Mouse (Mus musculus) neural tube, embryonic 12.5 days (tissue): ENCODE results near the gene Wdtc1. TPM values are rescaled to one million over a fixed set of nuclear protein-coding genes. Genes with fewer than 3 reads are reported as not detected.

Experiments used
- ATAC-seq: fragments of 200-750 bp; cut with Nextera tagmentation; 2 replicates; pipeline ENCODE4 v1.8.0; 2017; ENCODE audit warnings: low read depth, mild to moderate bottlenecking, moderate TSS enrichment, moderate library complexity; ENCODE audit not compliant: low FRiP score
- H3K27ac ChIP-seq: fragments of 300-500 bp; sonication (generic); 2 replicates; pipeline ENCODE4 v1.5.1; 2016
- H3K27me3 ChIP-seq: fragments of 300-500 bp; sonication (generic); replicated peaks from 2 replicates; pipeline ENCODE4 v1.6.1; 2016; ENCODE audit warnings: mild to moderate bottlenecking
- H3K36me3 ChIP-seq: fragments of 300-500 bp; sonication (generic); 2 replicates; pipeline ENCODE4 v1.6.1; 2016; ENCODE audit warnings: mild to moderate bottlenecking
- H3K4me1 ChIP-seq: fragments of 300-500 bp; sonication (generic); 2 replicates; pipeline ENCODE4 v1.6.1; 2016
- H3K4me2 ChIP-seq: fragments of 300-500 bp; sonication (generic); replicated peaks from 2 replicates; pipeline ENCODE4 v1.6.1; 2016; ENCODE audit warnings: mild to moderate bottlenecking
- H3K4me3 ChIP-seq: fragments of 300-500 bp; sonication (generic); 2 replicates; pipeline ENCODE4 v1.5.1; 2016
- H3K9ac ChIP-seq: fragments of 300-500 bp; sonication (generic); 2 replicates; pipeline ENCODE4 v1.6.1; 2016; ENCODE audit warnings: mild to moderate bottlenecking
- H3K9me3 ChIP-seq: fragments of 300-500 bp; sonication (generic); 2 replicates; pipeline ENCODE4 v1.6.1; 2016; ENCODE audit warnings: mild to moderate bottlenecking
- WGBS: fragments of 180-500 bp; shearing (Covaris S2); methylation state at CpG from one replicate; pipeline ENCODE4 v1.1.7; 2016; 5-methylcytosine and 5-hydroxymethylcytosine counted together
- polyA plus RNA-seq: library from polyadenylated mRNA; unstranded; fragments of >200 nt; fragmentation: Nextera tagmentation; extraction: Ambion mirVana; gene quantifications from 2 replicates; pipeline ENCODE4 v1.2.1, GENCODE M21; 2016

Gene Wdtc1
- polyA plus RNA-seq, 1 experiment from 2014 or later, result 28.3 TPM

GRCm38 (mm10) chr4:133371621-133372277 is 18.5 kb upstream of the Wdtc1 start:
- peaks cover 52% of the 10 kb centered on the region for H3K4me1 ChIP-seq
- H3K36me3 ChIP-seq, result no peaks in the 10 kb centered on the region
- H3K4me3 ChIP-seq, result peak overlapping the region; percentile 86; the same call in 1 of the 2 replicates
- no peak overlapping the region for H3K27ac ChIP-seq
- no peaks in the 10 kb centered on the region for H3K27me3 ChIP-seq
- WGBS, result 87% methylated on average over 7 of the region's 7 CpGs
- no peaks in the 10 kb centered on the region for H3K9me3 ChIP-seq
- H3K4me2 ChIP-seq, result peak overlapping the region; percentile 80
- 0 out of 2 replicates have a peak overlapping the region, but pooled peaks have one; percentile 34 for H3K9ac ChIP-seq
- ATAC-seq, result no peak

GRCm38 (mm10) chr4:133370298-133371274 is 17.3 kb upstream of the Wdtc1 start:
- Histone ChIP-seq H3K4me1 (peaks cover 44% of the 10 kb centered on the region), H3K4me3 (peak overlapping the region; percentile 86), H3K27ac (no peak overlapping the region), H3K27me3 (no peaks in the 10 kb centered on the region), H3K4me2 (peak overlapping the region; percentile 80), H3K9ac (peak overlapping the region; percentile 87), H3K9me3 (no peaks in the 10 kb centered on the region), H3K36me3 (no peaks in the 10 kb centered on the region)
- 76% methylated on average over 22 of the region's 22 CpGs for WGBS
- no peak for ATAC-seq

- no peaks in the 10 kb centered on the region for H3K9me3 ChIP-seq
- under 1% methylated on average over 40 of the region's 40 CpGs for WGBS
- H3K27ac ChIP-seq, result peak within 1 kb of the TSS; percentile 16; the same call in 1 of the 2 replicates
- ATAC-seq, result peak; percentile 94
- H3K4me1 ChIP-seq, result peaks cover 41% of the 10 kb centered on the region
- H3K9ac ChIP-seq, result peak within 1 kb of the TSS; percentile 87
- peak within 1 kb of the TSS; percentile 86 for H3K4me3 ChIP-seq
- H3K36me3 ChIP-seq, result no peaks in the 10 kb centered on the region
- H3K4me2 ChIP-seq, result peak within 1 kb of the TSS; percentile 80
- no peaks in the 10 kb centered on the region for H3K27me3 ChIP-seq
Measured at GRCm38 (mm10) chr4:133369553-133370297, 16.4 kb upstream of the Wdtc1 start, which contains the start of gene Slc9a1. Gene Slc9a1, plus strand, starts transcription at chr4:133369706.

- 89% methylated on average over 6 of the region's 6 CpGs for WGBS
- ATAC-seq, result no peak
- no peaks in the 10 kb centered on the region for H3K9me3 ChIP-seq
- H3K27ac ChIP-seq, result no peak overlapping the region
- H3K27me3 ChIP-seq, result no peaks in the 10 kb centered on the region
- no peaks in the 10 kb centered on the region for H3K4me1 ChIP-seq
- no peak overlapping the region for H3K9ac ChIP-seq
- H3K4me2 ChIP-seq, result no peak overlapping the region
- H3K36me3 ChIP-seq, result no peaks in the 10 kb centered on the region
- H3K4me3 ChIP-seq, result no peak overlapping the region
Measured at GRCm38 (mm10) chr4:133354641-133355040, 1.4 kb upstream of the Wdtc1 start.

GRCm38 (mm10) chr4:133352797-133353196 is 484 bp downstream of the Wdtc1 start:
- H3K9ac ChIP-seq, result no peak overlapping the region
- WGBS, result 75% methylated on average over 10 of the region's 10 CpGs
- ATAC-seq, result no peak

GRCm38 (mm10) chr4:133348051-133348775 is 5.1 kb downstream of the Wdtc1 start:
- no peak for ATAC-seq
- no peaks in the 10 kb centered on the region for H3K4me1 ChIP-seq
- H3K27me3 ChIP-seq, result no peaks in the 10 kb centered on the region
- no peak overlapping the region for H3K27ac ChIP-seq
- no peak overlapping the region for H3K9ac ChIP-seq
- 85% methylated on average over 5 of the region's 5 CpGs for WGBS
- no peak overlapping the region for H3K4me3 ChIP-seq
- H3K4me2 ChIP-seq, result no peak overlapping the region
- H3K36me3 ChIP-seq, result no peaks in the 10 kb centered on the region
- no peaks in the 10 kb centered on the region for H3K9me3 ChIP-seq

More at GRCm38 (mm10) chr4:133352797-133353196, 484 bp downstream of the Wdtc1 start:
- H3K27me3 ChIP-seq, result no peaks in the 10 kb centered on the region
- H3K36me3 ChIP-seq, result no peaks in the 10 kb centered on the region
- H3K4me3 ChIP-seq, result no peak overlapping the region
- H3K4me2 ChIP-seq, result no peak overlapping the region
- H3K4me1 ChIP-seq, result no peaks in the 10 kb centered on the region
- no peak overlapping the region for H3K27ac ChIP-seq
- H3K9me3 ChIP-seq, result no peaks in the 10 kb centered on the region

GRCm38 (mm10) chr4:133347624-133348023 is 5.7 kb downstream of the Wdtc1 start:
- WGBS, result 67% methylated on average over 4 of the region's 4 CpGs
- H3K36me3 ChIP-seq, result no peaks in the 10 kb centered on the region
- no peak for ATAC-seq
- no peak overlapping the region for H3K27ac ChIP-seq
- no peak overlapping the region for H3K4me3 ChIP-seq
- no peaks in the 10 kb centered on the region for H3K27me3 ChIP-seq
- no peak overlapping the region for H3K4me2 ChIP-seq
- no peaks in the 10 kb centered on the region for H3K9me3 ChIP-seq
- no peaks in the 10 kb centered on the region for H3K4me1 ChIP-seq
- H3K9ac ChIP-seq, result no peak overlapping the region

- H3K4me3 ChIP-seq, result no peak overlapping the region
- H3K27me3 ChIP-seq, result no peaks in the 10 kb centered on the region
- no peaks in the 10 kb centered on the region for H3K9me3 ChIP-seq
- H3K36me3 ChIP-seq, result no peaks in the 10 kb centered on the region
- H3K4me2 ChIP-seq, result no peak overlapping the region
- no peaks in the 10 kb centered on the region for H3K4me1 ChIP-seq
- no peak for ATAC-seq
- no peak overlapping the region for H3K27ac ChIP-seq
- H3K9ac ChIP-seq, result no peak overlapping the region
- WGBS, result 81% methylated on average over 4 of the region's 4 CpGs
Measured at GRCm38 (mm10) chr4:133346577-133346976, 6.7 kb downstream of the Wdtc1 start.

GRCm38 (mm10) chr4:133345702-133346101 is 7.6 kb downstream of the Wdtc1 start:
- WGBS, result 91% methylated on average over 6 of the region's 6 CpGs
- Histone ChIP-seq H3K4me1 (no peaks in the 10 kb centered on the region), H3K9ac (no peak overlapping the region), H3K4me3 (no peak overlapping the region), H3K4me2 (no peak overlapping the region), H3K9me3 (no peaks in the 10 kb centered on the region), H3K27me3 (no peaks in the 10 kb centered on the region), H3K27ac (no peak overlapping the region), H3K36me3 (no peaks in the 10 kb centered on the region)
- ATAC-seq, result no peak

GRCm38 (mm10) chr4:133344112-133344511 is 9.2 kb downstream of the Wdtc1 start:
- 9% methylated on average over 4 of the region's 4 CpGs for WGBS
- no peak overlapping the region for H3K9ac ChIP-seq
- H3K4me1 ChIP-seq, result no peaks in the 10 kb centered on the region
- H3K9me3 ChIP-seq, result no peaks in the 10 kb centered on the region
- no peak for ATAC-seq
- no peaks in the 10 kb centered on the region for H3K36me3 ChIP-seq
- no peak overlapping the region for H3K4me2 ChIP-seq
- no peak overlapping the region for H3K27ac ChIP-seq
- H3K4me3 ChIP-seq, result no peak overlapping the region
- H3K27me3 ChIP-seq, result no peaks in the 10 kb centered on the region

- no peak for ATAC-seq
- no peaks in the 10 kb centered on the region for H3K9me3 ChIP-seq
- H3K4me2 ChIP-seq, result no peak overlapping the region
- no peak overlapping the region for H3K9ac ChIP-seq
- H3K4me3 ChIP-seq, result no peak overlapping the region
- no peaks in the 10 kb centered on the region for H3K27me3 ChIP-seq
- H3K4me1 ChIP-seq, result peaks cover 13% of the 10 kb centered on the region
- no peak overlapping the region for H3K27ac ChIP-seq
- no peaks in the 10 kb centered on the region for H3K36me3 ChIP-seq
- WGBS, result 85% methylated on average over 2 of the region's 2 CpGs
Measured at GRCm38 (mm10) chr4:133340217-133340616, 13.1 kb downstream of the Wdtc1 start.
